Mouse (Mus musculus) hindbrain, embryonic 11.5 days (tissue): Measurements from ENCODE around the gene Ifi203. TPM values are rescaled to one million over a fixed set of nuclear protein-coding genes. Genes with fewer than 3 reads are reported as not detected.
"Not testable (repeated sequence)": the region's sequence is repeated elsewhere in the genome, so short reads cannot be mapped to it uniquely, and the experiment has no call there.

ENCODE experiments used
- ATAC-seq: fragments of 200-750 bp; cut with Nextera tagmentation; 2 replicates; pipeline ENCODE4 v1.8.0; 2017; ENCODE audit warnings: mild to moderate bottlenecking, moderate TSS enrichment, moderate library complexity; ENCODE audit not compliant: low FRiP score
- DNase-seq: peaks from one replicate; pipeline ENCODE4 v3.0.0-alpha.2; 2015; ENCODE audit warnings: low spot score
- H3K27ac ChIP-seq: fragments of 300-500 bp; sonication (generic); 2 replicates; pipeline ENCODE4 v1.5.1; 2014; ENCODE audit warnings: mild to moderate bottlenecking, low read depth, low read length
- H3K27me3 ChIP-seq: fragments of 300-500 bp; sonication (generic); 2 replicates; pipeline ENCODE4 v1.6.1; 2014; ENCODE audit warnings: mild to moderate bottlenecking, low read length, moderate library complexity, mixed read lengths; ENCODE audit not compliant: control insufficient read depth, insufficient read depth
- H3K36me3 ChIP-seq: fragments of 300-500 bp; sonication (generic); 2 replicates; pipeline ENCODE4 v1.6.1; 2014; ENCODE audit warnings: mild to moderate bottlenecking, low read length, moderate library complexity, mixed read lengths; ENCODE audit not compliant: control insufficient read depth, insufficient read depth
- H3K4me1 ChIP-seq: fragments of 300-500 bp; sonication (generic); replicated peaks from 2 replicates; pipeline ENCODE4 v1.6.1; 2014; ENCODE audit warnings: low read length, mixed read lengths; ENCODE audit not compliant: control insufficient read depth, insufficient read depth
- H3K4me2 ChIP-seq: fragments of 300-500 bp; sonication (generic); replicated peaks from 2 replicates; pipeline ENCODE4 v1.6.1; 2014; ENCODE audit warnings: mild to moderate bottlenecking, low read depth, low read length
- H3K4me3 ChIP-seq: fragments of 300-500 bp; sonication (generic); 2 replicates; pipeline ENCODE4 v1.5.1; 2014; ENCODE audit warnings: low read depth, low read length
- H3K9ac ChIP-seq: fragments of 300-500 bp; sonication (generic); 2 replicates; pipeline ENCODE4 v1.6.1; 2014; ENCODE audit warnings: low read depth, low read length
- H3K9me3 ChIP-seq: fragments of 300-500 bp; sonication (generic); 2 replicates; pipeline ENCODE4 v1.6.1; 2016; ENCODE audit warnings: low read length; ENCODE audit not compliant: control insufficient read depth
- WGBS: fragments of 180-500 bp; shearing (Covaris S2); extraction: QIAGEN DNeasy Blood & Tissue Kit; methylation state at CpG from one replicate; pipeline ENCODE4 v1.1.7; 2014; 5-methylcytosine and 5-hydroxymethylcytosine counted together
- polyA plus RNA-seq: library from polyadenylated mRNA; unstranded; fragments of >200 nt; fragmentation: Nextera tagmentation; extraction: Ambion mirVana; gene quantifications from 2 replicates; pipeline ENCODE4 v1.2.1, GENCODE M21; 2014

Ifi203 gene
- polyA plus RNA-seq, 1 experiment from 2014 or later, result 0.23 TPM

DNA sequence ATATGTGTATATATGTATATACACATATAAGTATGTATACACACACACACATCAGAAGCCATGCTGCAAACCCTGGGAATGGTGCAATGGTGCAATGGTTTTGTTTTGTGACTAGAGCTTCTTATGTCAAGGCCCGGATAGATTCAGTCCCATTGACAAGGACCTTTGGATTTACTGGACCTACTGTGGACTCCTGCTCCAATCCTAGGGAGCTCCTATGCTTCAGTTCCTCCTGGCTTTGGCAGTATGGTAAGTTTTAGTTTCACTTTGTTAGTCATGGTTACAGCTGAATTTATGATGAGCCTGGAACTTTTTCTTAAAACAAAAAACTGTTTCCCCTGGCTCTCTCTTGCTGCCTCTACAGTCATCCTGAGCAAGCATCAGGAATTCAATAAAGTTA lies 65.3 kb downstream of the Ifi203 start:
- not testable (repeated sequence) for H3K9ac ChIP-seq, H3K4me1 ChIP-seq, H3K36me3 ChIP-seq, H3K9me3 ChIP-seq, DNase-seq, H3K27me3 ChIP-seq, H3K27ac ChIP-seq, H3K4me2 ChIP-seq, H3K4me3 ChIP-seq, ATAC-seq
- 88% methylated on average over 1 of the region's 1 CpGs for WGBS

Other genes starting within 250 kb of the Ifi203 start
- gene Ifi207, start 200.9 kb downstream of the Ifi203 start, polyA plus RNA-seq, result 0.91 and 0.93 TPM in 2 replicates
- gene Ifi204, start 175.7 kb downstream of the Ifi203 start, polyA plus RNA-seq, result 1.0 and 1.5 TPM in 2 replicates
- 0.17 and 0.52 TPM in 2 replicates for gene Ifi211, start 29.6 kb downstream of the Ifi203 start, polyA plus RNA-seq
- gene Mndal, start 181 bp downstream of the Ifi203 start, polyA plus RNA-seq, result 0.24 and 0.93 TPM in 2 replicates
- gene Ifi202b, start 40.1 kb upstream of the Ifi203 start, polyA plus RNA-seq, result not detected in 2 replicates
- gene Ifi205, start 89.1 kb upstream of the Ifi203 start, polyA plus RNA-seq, result not detected in 2 replicates
- gene Olfr433, start 98.0 kb upstream of the Ifi203 start, polyA plus RNA-seq, result not detected in 2 replicates
- not detected in 2 replicates for gene Olfr432, start 106.5 kb upstream of the Ifi203 start, polyA plus RNA-seq
- gene Olfr430, start 123.9 kb upstream of the Ifi203 start, polyA plus RNA-seq, result not detected in 2 replicates
- not detected in 2 replicates for gene Olfr429, start 141.7 kb upstream of the Ifi203 start, polyA plus RNA-seq
- gene Olfr427, start 154.2 kb upstream of the Ifi203 start, polyA plus RNA-seq, result not detected in 2 replicates
- gene Olfr231, start 178.5 kb upstream of the Ifi203 start, polyA plus RNA-seq, result not detected in 2 replicates
- gene Olfr424, start 188.8 kb upstream of the Ifi203 start, polyA plus RNA-seq, result not detected in 2 replicates
- not detected in 2 replicates for gene Olfr420, start 213.0 kb upstream of the Ifi203 start, polyA plus RNA-seq
- 1.9 and 2.9 TPM in 2 replicates for gene Spta1, start 230.1 kb upstream of the Ifi203 start, polyA plus RNA-seq